ENCODE assay signal across 27 mouse cellular contexts in genomic region chr6:148296418-148296817, GRCm38 (mm10).
A peak's percentile ranks its signal among the peaks of the same experiment; 100 is the strongest.
DNase-seq lines count a peak whose midpoint lies in the region; ATAC-seq and TF ChIP-seq lines count a peak whose summit lies in the region.
"Had no signal": no experiment of that assay in that cellular context is flagged by ENCODE, and none has a peak within 500 bp of the region (broad histone marks: within the 10 kb centered on the region; RNA-seq: fewer than 3 reads in every experiment).

No protein-coding gene starts in this region.

- no peak overlapping the region for H3K4me2 ChIP-seq in embryonic facial prominence, embryonic 13.5 days
- no peak overlapping the region for H3K4me2 ChIP-seq in hindbrain, embryonic 16.5 days (ENCODE audit: low read length)
- no peak overlapping the region for H3K4me2 ChIP-seq in midbrain, postnatal 0 days (ENCODE audit: low read depth, low read length, poor library complexity, severe bottlenecking)
- H3K4me2 ChIP-seq: heart, embryonic 15.5 days; liver, embryonic 12.5 days; midbrain, embryonic 12.5 days; neural tube, embryonic 13.5 days had no signal

- no peak for TF ChIP-seq CTCF in midbrain, postnatal 0 days (IDR thresholded peaks at IDR 0.05)

- peaks cover 21% of the 10 kb centered on the region for H3K4me1 ChIP-seq in embryonic facial prominence, embryonic 13.5 days
- no peaks in the 10 kb centered on the region for H3K4me1 ChIP-seq in hindbrain, embryonic 16.5 days (ENCODE audit: control insufficient read depth, insufficient read depth, low read depth, low read length)
- no peaks in the 10 kb centered on the region for H3K4me1 ChIP-seq in midbrain, postnatal 0 days (ENCODE audit: insufficient read depth, low read length)
- H3K4me1 ChIP-seq: heart, embryonic 15.5 days; liver, embryonic 12.5 days; midbrain, embryonic 12.5 days; neural tube, embryonic 13.5 days had no signal

- ATAC-seq in embryonic facial prominence, embryonic 13.5 days (ENCODE audit: insufficient number of reproducible peaks, insufficient read depth, low FRiP score, low TSS enrichment, low read depth): no peak
- ATAC-seq in hindbrain, embryonic 16.5 days: no peak
- no peak for ATAC-seq in midbrain, postnatal 0 days (ENCODE audit: low FRiP score)
- ATAC-seq: activated CD4-positive, CD25-positive, alpha-beta regulatory T cell, adult 4 months; forebrain, postnatal 0 days; intestine, embryonic 16.5 days; liver, embryonic 12.5 days; liver, postnatal 0 days had no signal

- peak; percentile 18 for DNase-seq in NIH3T3 (ENCODE audit: low read depth)
- peak; percentile 40 for DNase-seq in embryo, embryonic 11 days
- DNase-seq in mesoderm, embryonic 11.5 days (ENCODE audit: low read depth, low spot score): peak; percentile 30
- no peak for DNase-seq in midbrain, postnatal 0 days (ENCODE audit: low spot score)
- DNase-seq in heart, adult 18-20 months: no peak
- DNase-seq: adrenal gland, adult 2 months; adrenal gland, postnatal 36 days; B cell, adult 2 months; cerebellum, adult 18-20 months; cerebellum, postnatal 10 days; forebrain, postnatal 0 days; kidney, adult 8-10 months; kidney, postnatal 14 days; layer of hippocampus, adult 9-11 months; liver, postnatal 0 days; lung, postnatal 36 days; thymus, adult 18-20 months; thymus, postnatal 25 days had no signal

- H3K27me3 ChIP-seq in embryonic facial prominence, embryonic 13.5 days: no peaks in the 10 kb centered on the region
- no peaks in the 10 kb centered on the region for H3K27me3 ChIP-seq in hindbrain, embryonic 16.5 days (replicated peaks; ENCODE audit: control insufficient read depth, insufficient read depth, low read length)
- no peaks in the 10 kb centered on the region for H3K27me3 ChIP-seq in midbrain, postnatal 0 days (ENCODE audit: insufficient read depth, low read length)
- H3K27me3 ChIP-seq: heart, embryonic 15.5 days; liver, embryonic 12.5 days; midbrain, embryonic 12.5 days; neural tube, embryonic 13.5 days had no signal

- peaks cover 5% of the 10 kb centered on the region; the same call in 1 of the 2 replicates for H3K36me3 ChIP-seq in embryonic facial prominence, embryonic 13.5 days
- H3K36me3 ChIP-seq in hindbrain, embryonic 16.5 days (ENCODE audit: control insufficient read depth, insufficient read depth, low read length): no peaks in the 10 kb centered on the region
- H3K36me3 ChIP-seq in midbrain, postnatal 0 days (ENCODE audit: insufficient read depth, low read length): no peaks in the 10 kb centered on the region; the same call in 1 of the 2 replicates
- H3K36me3 ChIP-seq: heart, embryonic 15.5 days; liver, embryonic 12.5 days; midbrain, embryonic 12.5 days; neural tube, embryonic 13.5 days had no signal

- no peak overlapping the region for H3K9ac ChIP-seq in embryonic facial prominence, embryonic 13.5 days
- H3K9ac ChIP-seq in hindbrain, embryonic 16.5 days (ENCODE audit: low read depth, low read length): no peak overlapping the region
- H3K9ac ChIP-seq in midbrain, postnatal 0 days (replicated peaks; ENCODE audit: low read length, poor library complexity, severe bottlenecking): no peak overlapping the region
- H3K9ac ChIP-seq: forebrain, postnatal 0 days; heart, embryonic 15.5 days; liver, embryonic 12.5 days; liver, postnatal 0 days; midbrain, embryonic 12.5 days; neural tube, embryonic 13.5 days had no signal

- peak overlapping the region; percentile 81 for H3K27ac ChIP-seq in embryonic facial prominence, embryonic 13.5 days
- no peak overlapping the region for H3K27ac ChIP-seq in hindbrain, embryonic 16.5 days (ENCODE audit: low read depth, low read length)
- H3K27ac ChIP-seq in midbrain, postnatal 0 days (ENCODE audit: low read depth, low read length): no peak overlapping the region; the same call in 1 of the 2 replicates
- H3K27ac ChIP-seq: heart, embryonic 15.5 days; liver, embryonic 12.5 days; midbrain, embryonic 12.5 days; neural tube, embryonic 13.5 days; stomach, postnatal 0 days had no signal

- H3K9me3 ChIP-seq in embryonic facial prominence, embryonic 13.5 days: no peaks in the 10 kb centered on the region
- H3K9me3 ChIP-seq in hindbrain, embryonic 16.5 days (ENCODE audit: control insufficient read depth, low read length): no peaks in the 10 kb centered on the region
- no peaks in the 10 kb centered on the region for H3K9me3 ChIP-seq in midbrain, postnatal 0 days (ENCODE audit: low read length)
- H3K9me3 ChIP-seq: heart, embryonic 15.5 days; liver, embryonic 12.5 days; midbrain, embryonic 12.5 days; neural tube, embryonic 13.5 days had no signal

- no peak overlapping the region for H3K4me3 ChIP-seq in embryonic facial prominence, embryonic 13.5 days
- H3K4me3 ChIP-seq in hindbrain, embryonic 16.5 days (ENCODE audit: low read length): no peak overlapping the region
- no peak overlapping the region for H3K4me3 ChIP-seq in midbrain, postnatal 0 days (ENCODE audit: low read depth, low read length)
- H3K4me3 ChIP-seq: heart, embryonic 15.5 days; liver, embryonic 12.5 days; midbrain, embryonic 12.5 days; neural tube, embryonic 13.5 days had no signal

Comparison
In these comparisons a context has a peak if more than half of its experiments do, and no peak if none do; other contexts are left out.
1. DNase-seq: peak in NIH3T3 (single experiment), embryo, embryonic 11 days (single experiment) and mesoderm, embryonic 11.5 days (single experiment); none in midbrain, postnatal 0 days (single experiment) and heart, adult 18-20 months (0 of 2).